Mouse (Mus musculus) CD8-positive naive resting alpha-beta T cell, adult 2 months (primary cell): ENCODE results near the gene Mmp15.
"Not testable (repeated sequence)": the region's sequence is repeated elsewhere in the genome, so short reads cannot be mapped to it uniquely, and the experiment has no call there.

ENCODE experiments used
- DNase-seq, 2 experiments: peaks; one replicate each; pipeline ENCODE4 v3.0.0; 2022; ENCODE audit warnings: low read depth in 2 of 2, low spot score in 2 of 2

Mmp15 gene

GRCm38 (mm10) chr8:95376309-95376999 is 24.4 kb downstream of the Mmp15 start:
- DNase-seq: no peak

GRCm38 (mm10) chr8:95377101-95377500 is 25.0 kb downstream of the Mmp15 start:
- DNase-seq: no peak

GRCm38 (mm10) chr8:95377863-95378291 is 25.8 kb downstream of the Mmp15 start:
- no peak for DNase-seq

GRCm38 (mm10) chr8:95378928-95379327 is 26.9 kb downstream of the Mmp15 start:
- not testable (repeated sequence) for DNase-seq

- DNase-seq: no peak
Measured at GRCm38 (mm10) chr8:95380953-95381352, 28.9 kb downstream of the Mmp15 start.

GRCm38 (mm10) chr8:95381595-95381994 is 29.5 kb downstream of the Mmp15 start:
- DNase-seq: no peak

- DNase-seq: no peak
Measured at GRCm38 (mm10) chr8:95384501-95384900, 32.4 kb downstream of the Mmp15 start.

GRCm38 (mm10) chr8:95386037-95386436 is 34.0 kb downstream of the Mmp15 start:
- DNase-seq: no peak

- no peak for DNase-seq
Measured at GRCm38 (mm10) chr8:95387221-95387620, 35.2 kb downstream of the Mmp15 start.

GRCm38 (mm10) chr8:95387936-95388335 is 35.9 kb downstream of the Mmp15 start:
- no peak for DNase-seq

GRCm38 (mm10) chr8:95390312-95390711 is 38.2 kb downstream of the Mmp15 start:
- peak in 1 of 2 experiments; percentile 28 for DNase-seq

GRCm38 (mm10) chr8:95391101-95391500 is 39.0 kb downstream of the Mmp15 start:
- DNase-seq: no peak

GRCm38 (mm10) chr8:95392604-95393003 is 40.5 kb downstream of the Mmp15 start:
- DNase-seq: no peak

GRCm38 (mm10) chr8:95395186-95395918 is 43.3 kb downstream of the Mmp15 start:
- no peak for DNase-seq

- DNase-seq: no peak
Measured at GRCm38 (mm10) chr8:95396752-95397151, 44.7 kb downstream of the Mmp15 start.

- DNase-seq: no peak
Measured at GRCm38 (mm10) chr8:95397201-95397600, 45.1 kb downstream of the Mmp15 start.

GRCm38 (mm10) chr8:95399131-95399530 is 47.1 kb downstream of the Mmp15 start:
- DNase-seq: no peak

- no peak for DNase-seq
Measured at GRCm38 (mm10) chr8:95401091-95401490, 49.0 kb downstream of the Mmp15 start.

GRCm38 (mm10) chr8:95409518-95409917 is 57.5 kb downstream of the Mmp15 start:
- DNase-seq: no peak

GRCm38 (mm10) chr8:95411309-95411972 is 59.4 kb downstream of the Mmp15 start:
- DNase-seq: no peak

GRCm38 (mm10) chr8:95422193-95422810 is 70.2 kb downstream of the Mmp15 start:
- DNase-seq: no peak
